Mouse (Mus musculus) forebrain, embryonic 15.5 days (tissue): Measurements from ENCODE around the gene Brinp2. TPM values are rescaled to one million over a fixed set of nuclear protein-coding genes. Genes with fewer than 3 reads are reported as not detected.

ENCODE experiments used
- ATAC-seq: fragments of 200-750 bp; cut with Nextera tagmentation; replicated peaks from 2 replicates; pipeline ENCODE4 v1.8.0; 2017; ENCODE audit warnings: mild to moderate bottlenecking, moderate TSS enrichment, moderate library complexity
- H3K27ac ChIP-seq: fragments of 300-500 bp; sonication (generic); replicated peaks from 2 replicates; pipeline ENCODE4 v1.5.1; 2015; ENCODE audit warnings: mild to moderate bottlenecking, inconsistent platforms
- H3K27me3 ChIP-seq: fragments of 300-500 bp; sonication (generic); 2 replicates; pipeline ENCODE4 v1.6.1; 2015; ENCODE audit warnings: inconsistent platforms
- H3K36me3 ChIP-seq: fragments of 300-500 bp; sonication (generic); 2 replicates; pipeline ENCODE4 v1.6.1; 2015; ENCODE audit warnings: mild to moderate bottlenecking, inconsistent platforms
- H3K4me1 ChIP-seq: fragments of 300-500 bp; sonication (generic); 2 replicates; pipeline ENCODE4 v1.6.1; 2015; ENCODE audit warnings: inconsistent platforms
- H3K4me2 ChIP-seq: fragments of 300-500 bp; sonication (generic); replicated peaks from 2 replicates; pipeline ENCODE4 v1.6.1; 2015; ENCODE audit warnings: mild to moderate bottlenecking, inconsistent platforms
- H3K4me3 ChIP-seq: fragments of 300-500 bp; sonication (generic); 2 replicates; pipeline ENCODE4 v1.5.1; 2015; ENCODE audit warnings: mild to moderate bottlenecking, inconsistent platforms
- H3K9ac ChIP-seq: fragments of 300-500 bp; sonication (generic); replicated peaks from 2 replicates; pipeline ENCODE4 v1.6.1; 2015; ENCODE audit warnings: mild to moderate bottlenecking, inconsistent platforms
- H3K9me3 ChIP-seq: fragments of 300-500 bp; sonication (generic); 2 replicates; pipeline ENCODE4 v1.6.1; 2016; ENCODE audit warnings: inconsistent platforms
- WGBS: fragments of 180-500 bp; shearing (Covaris S2); methylation state at CpG from one replicate; pipeline ENCODE4 v1.1.7; 2015; ENCODE audit warnings: mixed read lengths; 5-methylcytosine and 5-hydroxymethylcytosine counted together
- polyA plus RNA-seq: library from polyadenylated mRNA; unstranded; fragments of >200 nt; fragmentation: Nextera tagmentation; extraction: Ambion mirVana; gene quantifications from 2 replicates; pipeline ENCODE4 v1.2.1, GENCODE M21; 2015

Brinp2 gene
- polyA plus RNA-seq, 1 experiment from 2014 or later = 43.9 TPM

GRCm38 (mm10) chr1:158283869-158284268, 72.3 kb downstream of the Brinp2 start:
- H3K9me3 ChIP-seq = no peaks in the 10 kb centered on the region
- H3K27ac ChIP-seq = no peak overlapping the region
- H3K36me3 ChIP-seq = no peaks in the 10 kb centered on the region
- no peaks in the 10 kb centered on the region for H3K4me1 ChIP-seq
- 85% methylated on average over 7 of the region's 7 CpGs for WGBS
- H3K27me3 ChIP-seq = no peaks in the 10 kb centered on the region
- no peak overlapping the region for H3K9ac ChIP-seq
- H3K4me2 ChIP-seq = no peak overlapping the region
- H3K4me3 ChIP-seq = no peak overlapping the region
- no peak for ATAC-seq

DNA sequence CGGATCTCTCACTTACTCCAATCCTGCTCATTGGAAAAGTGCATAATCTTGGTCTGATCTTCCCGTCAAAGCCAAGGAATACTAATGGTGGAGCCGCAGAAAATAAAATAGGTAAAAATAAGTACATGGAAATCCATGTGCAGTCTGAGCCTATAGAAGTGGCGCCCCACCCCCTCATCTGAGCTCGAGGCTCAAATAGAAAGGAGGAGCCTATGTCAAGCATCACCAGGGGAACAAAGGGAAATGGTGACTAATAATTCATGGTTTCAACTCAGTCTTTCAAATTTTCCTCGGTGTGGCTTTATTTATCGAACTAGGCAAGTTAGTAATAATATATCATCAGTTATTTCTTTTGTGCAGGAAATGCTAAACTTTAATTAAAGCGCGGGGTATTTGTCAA, 84.1 kb downstream of the Brinp2 start:
- H3K4me3 ChIP-seq = no peak overlapping the region
- 0 out of 2 replicates have a peak, but pooled peaks cover 2% of the 10 kb centered on the region for H3K36me3 ChIP-seq
- H3K9ac ChIP-seq = no peak overlapping the region
- no peak overlapping the region for H3K27ac ChIP-seq
- H3K4me1 ChIP-seq = peaks cover 5% of the 10 kb centered on the region
- WGBS = 75% methylated on average over 9 of the region's 9 CpGs
- peak; percentile 69; the same call in 1 of the 2 replicates for ATAC-seq
- no peaks in the 10 kb centered on the region for H3K9me3 ChIP-seq
- no peak overlapping the region for H3K4me2 ChIP-seq
- H3K27me3 ChIP-seq = no peaks in the 10 kb centered on the region

DNA sequence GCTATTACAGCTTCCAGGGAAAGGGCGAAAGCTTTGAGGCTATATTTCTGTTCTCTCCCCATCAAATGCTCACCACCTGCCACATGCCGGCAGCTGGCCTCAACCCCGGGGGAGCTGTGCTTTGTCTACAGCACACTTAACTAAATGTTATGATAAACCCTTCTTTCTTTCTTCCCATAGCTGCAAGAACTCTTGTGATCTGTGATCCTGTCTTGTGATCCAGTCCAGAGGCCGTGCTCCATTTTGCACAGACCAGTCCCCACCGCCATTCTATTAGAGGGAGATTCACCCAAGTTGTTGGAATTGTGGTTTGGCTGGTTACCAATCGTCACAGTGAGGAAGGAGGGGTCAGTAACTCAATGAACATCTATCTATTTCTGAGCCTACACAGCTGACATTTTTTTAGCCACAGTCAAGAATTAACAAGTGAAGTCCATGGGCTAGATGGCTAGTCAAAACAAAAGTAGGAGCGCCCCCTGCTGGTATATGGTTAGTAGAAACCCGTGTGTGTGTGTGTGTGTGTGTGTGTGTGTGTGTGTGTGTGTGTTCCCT, 89.0 kb downstream of the Brinp2 start:
- Histone ChIP-seq H3K4me1 (peaks cover 14% of the 10 kb centered on the region), H3K27ac (peak overlapping the region; percentile 62), H3K36me3 (no peaks in the 10 kb centered on the region), H3K9me3 (no peaks in the 10 kb centered on the region), H3K27me3 (no peaks in the 10 kb centered on the region), H3K9ac (no peak overlapping the region), H3K4me2 (no peak overlapping the region), H3K4me3 (no peak overlapping the region)
- WGBS = 9% methylated on average over 8 of the region's 8 CpGs
- ATAC-seq = peak; percentile 80

GRCm38 (mm10) chr1:158266293-158267019, 89.7 kb downstream of the Brinp2 start:
- 30% methylated on average over 3 of the region's 3 CpGs for WGBS
- Histone ChIP-seq H3K27ac (peak overlapping the region; percentile 62), H3K36me3 (no peaks in the 10 kb centered on the region)

GRCm38 (mm10) chr1:158259516-158260235, 96.5 kb downstream of the Brinp2 start:
- 97% methylated on average over 5 of the region's 5 CpGs for WGBS
- H3K27me3 ChIP-seq = no peaks in the 10 kb centered on the region
- no peak overlapping the region for H3K9ac ChIP-seq
- ATAC-seq = no peak
- no peaks in the 10 kb centered on the region for H3K9me3 ChIP-seq
- no peak overlapping the region for H3K4me3 ChIP-seq
- H3K4me1 ChIP-seq = 0 out of 2 replicates have a peak, but pooled peaks cover 6% of the 10 kb centered on the region
- H3K27ac ChIP-seq = no peak overlapping the region
- H3K4me2 ChIP-seq = no peak overlapping the region
- 0 out of 2 replicates have a peak, but pooled peaks cover 2% of the 10 kb centered on the region for H3K36me3 ChIP-seq

More at GRCm38 (mm10) chr1:158266293-158267019, 89.7 kb downstream of the Brinp2 start:
- Histone ChIP-seq H3K9ac (no peak overlapping the region), H3K4me2 (no peak overlapping the region), H3K4me3 (no peak overlapping the region), H3K4me1 (peaks cover 14% of the 10 kb centered on the region), H3K9me3 (no peaks in the 10 kb centered on the region), H3K27me3 (no peaks in the 10 kb centered on the region)
- peak; percentile 64; the same call in 1 of the 2 replicates for ATAC-seq

DNA sequence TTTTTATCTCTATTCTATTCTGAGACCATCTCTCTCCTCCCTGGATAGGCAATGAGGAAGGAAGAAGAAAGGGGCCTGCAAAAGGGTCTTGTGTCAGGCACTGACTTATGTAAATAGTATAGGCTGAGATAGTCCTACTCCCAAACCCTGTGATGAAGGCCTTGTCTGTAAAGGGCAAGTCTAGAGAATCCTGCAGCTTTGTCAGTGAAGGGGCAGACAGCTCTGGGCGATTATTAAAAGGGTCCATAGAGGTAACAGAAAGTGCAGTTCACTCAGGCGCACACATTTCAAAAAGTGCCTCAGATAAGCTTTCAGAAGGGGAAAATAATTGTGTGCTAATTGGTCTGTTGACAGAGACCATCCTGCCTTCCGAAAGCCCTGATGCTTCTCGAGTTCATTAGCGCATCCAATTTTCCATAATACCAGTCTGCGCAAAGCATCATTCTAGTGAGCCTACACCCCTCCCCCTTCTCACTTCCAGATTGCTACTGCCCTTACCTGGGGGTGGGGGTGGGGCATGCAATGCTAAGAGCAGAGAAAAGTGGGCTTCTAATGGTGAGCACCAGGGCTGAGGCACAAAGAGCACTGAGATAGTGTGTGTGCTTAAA, 97.3 kb downstream of the Brinp2 start:
- 0 out of 2 replicates have a peak, but pooled peaks cover 2% of the 10 kb centered on the region for H3K36me3 ChIP-seq
- no peak overlapping the region for H3K4me2 ChIP-seq
- H3K27ac ChIP-seq = no peak overlapping the region
- 21% methylated on average over 6 of the region's 6 CpGs for WGBS
- H3K9me3 ChIP-seq = no peaks in the 10 kb centered on the region
- no peak overlapping the region for H3K4me3 ChIP-seq
- H3K4me1 ChIP-seq = 0 out of 2 replicates have a peak, but pooled peaks cover 6% of the 10 kb centered on the region
- peak; percentile 41; the same call in 1 of the 2 replicates for ATAC-seq
- no peak overlapping the region for H3K9ac ChIP-seq
- no peaks in the 10 kb centered on the region for H3K27me3 ChIP-seq

GRCm38 (mm10) chr1:158255912-158256680, 100.0 kb downstream of the Brinp2 start:
- Histone ChIP-seq H3K36me3 (0 out of 2 replicates have a peak, but pooled peaks cover 2% of the 10 kb centered on the region), H3K27ac (no peak overlapping the region), H3K9me3 (no peaks in the 10 kb centered on the region), H3K9ac (no peak overlapping the region), H3K4me2 (no peak overlapping the region), H3K4me3 (no peak overlapping the region), H3K27me3 (no peaks in the 10 kb centered on the region), H3K4me1 (0 out of 2 replicates have a peak, but pooled peaks cover 6% of the 10 kb centered on the region)
- no peak for ATAC-seq
- WGBS = 93% methylated on average over 9 of the region's 9 CpGs

DNA sequence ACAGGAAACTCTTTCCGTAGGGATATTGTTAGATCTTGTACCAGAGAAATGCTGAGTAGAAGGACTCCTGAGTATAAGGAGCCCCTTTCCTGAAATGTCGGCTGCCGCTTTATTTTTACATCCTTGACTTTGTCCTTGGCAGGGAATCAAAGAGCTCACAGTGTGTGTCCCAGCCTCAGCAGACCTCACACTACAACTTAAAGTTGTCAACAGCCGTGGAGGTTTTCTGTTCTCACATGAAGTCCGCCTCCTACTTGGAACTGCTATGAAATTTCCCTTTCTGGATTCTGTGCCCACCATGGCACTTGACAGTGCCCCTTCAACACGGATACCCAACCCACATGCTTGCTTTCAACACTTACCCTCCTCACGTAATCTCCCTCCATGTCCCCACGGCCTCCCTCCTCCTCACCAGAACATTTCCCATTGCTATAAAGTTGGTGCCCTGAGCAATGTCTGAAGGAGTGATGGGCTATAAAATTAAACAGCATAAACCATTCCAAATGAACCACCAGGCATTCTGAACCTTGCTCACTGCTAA, 103.4 kb downstream of the Brinp2 start:
- Histone ChIP-seq H3K9me3 (no peaks in the 10 kb centered on the region), H3K4me1 (no peaks in the 10 kb centered on the region), H3K27me3 (no peaks in the 10 kb centered on the region), H3K36me3 (0 out of 2 replicates have a peak, but pooled peaks cover 9% of the 10 kb centered on the region), H3K27ac (no peak overlapping the region), H3K4me3 (no peak overlapping the region), H3K9ac (no peak overlapping the region), H3K4me2 (no peak overlapping the region)
- 85% methylated on average over 8 of the region's 8 CpGs for WGBS
- ATAC-seq = no peak

- Histone ChIP-seq H3K9me3 (no peaks in the 10 kb centered on the region), H3K27ac (no peak overlapping the region), H3K4me1 (no peaks in the 10 kb centered on the region), H3K36me3 (peaks cover 22% of the 10 kb centered on the region), H3K27me3 (no peaks in the 10 kb centered on the region), H3K4me3 (no peak overlapping the region), H3K9ac (no peak overlapping the region), H3K4me2 (no peak overlapping the region)
- WGBS = 91% methylated on average over 3 of the region's 3 CpGs
- no peak for ATAC-seq
These were observed 107.9 kb downstream of the Brinp2 start for GRCm38 (mm10) chr1:158248266-158248665.

DNA sequence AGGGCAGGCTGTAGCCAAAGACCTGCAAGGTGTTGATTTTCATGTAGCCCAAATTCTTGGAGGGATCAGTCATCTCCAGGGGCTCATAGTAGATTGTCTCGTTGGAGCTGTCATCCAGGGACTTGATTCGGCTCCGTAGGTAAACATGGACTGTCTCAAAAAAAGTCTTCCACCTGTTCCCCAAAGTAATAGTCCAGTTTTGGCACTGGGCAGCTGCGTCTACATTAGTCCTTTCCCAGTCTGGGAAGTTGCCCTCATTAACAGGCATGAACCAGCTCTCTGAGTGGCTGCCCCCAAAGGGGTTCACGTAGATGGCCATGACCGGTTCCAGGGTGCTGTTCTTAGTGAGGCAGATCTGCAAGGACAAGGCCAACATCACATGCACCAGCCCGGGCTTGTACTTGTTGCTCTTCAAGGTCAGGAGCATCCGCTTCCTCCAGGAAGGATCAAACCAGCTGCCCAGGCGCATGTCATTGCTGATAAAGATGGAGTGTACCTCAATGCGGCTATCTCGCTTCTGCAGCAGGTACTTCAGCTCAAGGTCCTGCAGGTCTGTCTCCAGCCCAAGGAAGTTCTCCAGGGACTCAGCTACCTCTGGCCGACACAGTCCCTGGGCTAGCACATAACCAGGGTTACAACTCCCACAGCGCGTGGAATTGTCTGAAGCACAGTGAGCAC, 109.5 kb downstream of the Brinp2 start:
- 96% methylated on average over 14 of the region's 14 CpGs for WGBS
- H3K4me1 ChIP-seq = no peaks in the 10 kb centered on the region
- peaks cover 22% of the 10 kb centered on the region for H3K36me3 ChIP-seq
- H3K9me3 ChIP-seq = no peaks in the 10 kb centered on the region
- no peaks in the 10 kb centered on the region for H3K27me3 ChIP-seq
- no peak for ATAC-seq
- H3K4me3 ChIP-seq = no peak overlapping the region
- no peak overlapping the region for H3K4me2 ChIP-seq
- no peak overlapping the region for H3K9ac ChIP-seq
- H3K27ac ChIP-seq = no peak overlapping the region

DNA sequence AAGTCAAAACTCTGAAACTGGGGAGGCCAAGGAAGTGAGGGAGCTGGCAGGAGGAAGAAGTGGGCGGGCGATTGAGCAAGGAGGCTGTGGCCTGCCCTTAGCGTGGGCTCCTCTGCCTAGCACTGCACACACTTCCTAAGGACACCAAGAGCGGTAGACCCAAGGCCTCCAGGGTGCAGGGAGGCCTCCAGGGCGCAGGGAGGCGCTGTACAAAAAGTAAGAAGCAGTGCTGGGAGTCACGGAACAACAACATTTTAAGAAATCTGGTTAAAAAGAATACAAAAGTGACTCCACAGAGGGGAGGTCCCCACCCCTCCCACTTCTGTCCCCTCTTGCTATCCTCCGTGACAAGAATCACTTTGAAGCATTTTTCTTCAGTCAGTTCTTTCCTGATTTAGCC, 110.6 kb downstream of the Brinp2 start:
- no peak overlapping the region for H3K27ac ChIP-seq
- 77% methylated on average over 8 of the region's 8 CpGs for WGBS
- no peaks in the 10 kb centered on the region for H3K9me3 ChIP-seq
- ATAC-seq = no peak
- H3K4me3 ChIP-seq = no peak overlapping the region
- no peak overlapping the region for H3K9ac ChIP-seq
- H3K4me2 ChIP-seq = no peak overlapping the region
- H3K36me3 ChIP-seq = peaks cover 22% of the 10 kb centered on the region
- no peaks in the 10 kb centered on the region for H3K27me3 ChIP-seq
- no peaks in the 10 kb centered on the region for H3K4me1 ChIP-seq
